Mouse (Mus musculus): ENCODE data around the gene Wdr83os. TPM values are rescaled to one million over a fixed set of nuclear protein-coding genes. Genes with fewer than 3 reads are reported as not detected.
"Not testable (repeated sequence)": the region's sequence is repeated elsewhere in the genome, so short reads cannot be mapped to it uniquely, and the experiment has no call there.

Gene Wdr83os
- polyA plus RNA-seq, 1 experiment = 110 TPM

DNA sequence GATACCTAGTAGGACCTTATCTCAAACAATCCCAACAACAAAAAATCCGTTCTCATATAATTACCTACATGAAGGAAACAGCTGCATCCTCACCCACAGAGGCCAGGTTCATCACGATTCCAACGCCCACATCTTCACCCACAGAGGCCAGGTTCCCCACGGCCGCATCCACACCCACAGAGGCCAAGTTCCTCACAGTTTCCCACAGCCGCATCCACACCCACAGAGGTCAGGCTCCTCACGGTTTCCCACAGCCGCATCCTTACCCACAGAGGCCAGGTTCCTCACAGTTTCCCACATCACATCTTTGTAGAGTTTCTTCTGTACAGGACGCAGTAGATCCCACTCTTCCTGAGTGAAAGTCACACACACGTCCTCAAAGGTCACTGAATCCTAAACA is 32.7 kb downstream of the Wdr83os start:
- DNase-seq (ENCODE audit: extremely low spot score in 1 of 2, low spot score in 1 of 2) = no peak

DNA sequence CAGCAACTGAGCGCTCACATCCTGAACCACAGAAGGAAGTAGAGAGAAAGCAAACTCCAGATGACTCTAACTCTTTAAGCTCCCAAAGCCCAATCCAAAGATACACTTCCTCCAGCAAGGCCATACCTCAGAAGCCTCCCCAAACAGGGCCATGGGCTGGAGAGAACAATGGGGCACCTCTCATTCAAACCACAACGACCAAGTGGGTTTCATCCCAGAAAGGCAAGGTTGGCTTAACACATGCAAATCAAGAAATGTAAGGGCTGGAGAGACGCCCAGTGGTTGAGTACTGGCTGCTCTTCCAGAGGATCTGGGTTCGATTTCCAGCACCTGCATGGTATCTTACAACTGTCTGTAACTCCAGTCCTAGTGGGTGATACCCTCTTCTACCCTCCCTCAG is 35.0 kb downstream of the Wdr83os start:
- no peak for DNase-seq (ENCODE audit: extremely low spot score in 1 of 2, low spot score in 1 of 2)

DNA sequence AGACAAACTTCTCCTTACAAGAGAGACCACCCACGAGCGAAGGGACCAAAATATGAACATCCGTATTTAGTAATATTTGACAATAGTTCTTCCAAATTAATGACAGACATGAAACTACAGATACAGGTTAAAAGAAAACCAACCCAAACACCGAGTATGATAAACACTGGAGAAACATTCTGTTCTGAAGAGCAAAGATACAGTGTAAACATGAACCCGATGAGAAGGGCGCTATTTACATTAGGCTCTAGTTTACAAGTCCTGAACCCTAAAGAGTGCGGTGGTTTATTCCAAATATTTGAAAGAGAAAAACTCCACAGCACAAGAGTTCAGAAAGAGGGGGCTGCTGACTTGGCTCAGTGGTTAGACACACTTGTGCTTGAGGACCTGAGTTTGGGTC is 36.4 kb downstream of the Wdr83os start:
- no peak for DNase-seq (ENCODE audit: extremely low spot score in 1 of 2, low spot score in 1 of 2)

DNA sequence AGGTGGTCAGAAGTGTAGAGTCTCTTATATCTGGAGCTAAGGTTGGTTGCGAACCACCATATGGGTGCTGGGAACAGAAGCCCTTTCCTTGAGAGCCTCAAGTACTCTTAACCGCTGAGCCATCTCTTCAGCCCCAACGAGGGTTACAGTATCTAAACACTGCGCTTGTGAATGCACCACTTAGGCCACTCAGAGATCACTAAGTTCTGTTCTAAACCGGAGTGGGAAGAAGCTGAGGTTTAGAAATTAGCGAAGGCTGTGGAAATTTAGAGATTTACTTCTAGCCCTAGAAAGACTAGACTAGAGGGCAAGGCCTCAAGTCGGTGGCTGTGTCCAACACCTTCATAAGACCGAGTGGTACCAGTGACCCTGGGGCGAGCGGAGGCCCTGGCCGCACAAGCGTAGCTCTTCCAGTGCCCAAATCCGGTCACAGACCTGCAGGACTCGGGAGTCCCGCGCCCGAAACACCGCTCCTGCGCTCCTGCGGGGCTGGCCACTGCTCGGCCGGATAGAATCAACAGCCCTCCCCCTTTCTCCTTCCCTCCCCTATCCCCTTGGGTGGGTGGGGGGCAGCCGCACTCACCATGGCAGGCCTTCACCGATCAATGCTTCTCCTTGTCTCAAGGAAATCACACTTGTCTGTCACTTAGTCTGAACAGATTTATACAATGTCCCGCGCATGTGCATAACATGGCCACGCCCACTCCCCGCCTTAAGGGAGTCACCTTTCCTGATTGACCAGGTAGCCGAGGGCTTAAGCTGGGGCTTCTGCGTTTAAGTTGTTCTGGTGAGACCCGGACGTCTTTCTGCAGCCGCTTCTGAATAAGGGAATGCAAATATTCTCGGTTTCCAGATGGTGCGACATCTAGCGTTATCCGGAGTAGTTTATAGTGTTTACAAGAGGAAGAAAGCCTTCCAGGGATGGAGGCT is 38.8 kb downstream of the Wdr83os start:
- peak; percentile 81 to 90 for DNase-seq (ENCODE audit: extremely low spot score in 1 of 2, low spot score in 1 of 2)

DNA sequence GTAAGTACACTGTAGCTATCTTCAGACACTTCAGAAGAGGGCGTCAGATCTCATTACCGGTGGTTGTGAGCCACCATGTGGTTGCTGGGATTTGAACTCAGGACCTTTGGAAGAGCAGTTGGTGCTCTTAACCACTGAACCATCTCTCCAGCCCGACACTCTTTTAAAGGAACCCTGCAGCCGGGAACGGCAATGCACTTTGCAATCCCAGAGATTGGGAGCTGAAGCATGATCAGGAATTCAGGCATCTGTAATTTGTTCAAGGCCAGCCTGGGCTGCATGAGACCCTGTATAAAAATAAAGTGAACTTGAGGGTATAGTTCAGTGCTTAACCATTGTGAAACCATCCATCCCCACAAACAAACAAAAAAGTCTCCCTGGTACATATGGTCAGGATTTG is 39.7 kb downstream of the Wdr83os start:
- not testable (repeated sequence) for DNase-seq (ENCODE audit: extremely low spot score in 1 of 2, low spot score in 1 of 2)

DNA sequence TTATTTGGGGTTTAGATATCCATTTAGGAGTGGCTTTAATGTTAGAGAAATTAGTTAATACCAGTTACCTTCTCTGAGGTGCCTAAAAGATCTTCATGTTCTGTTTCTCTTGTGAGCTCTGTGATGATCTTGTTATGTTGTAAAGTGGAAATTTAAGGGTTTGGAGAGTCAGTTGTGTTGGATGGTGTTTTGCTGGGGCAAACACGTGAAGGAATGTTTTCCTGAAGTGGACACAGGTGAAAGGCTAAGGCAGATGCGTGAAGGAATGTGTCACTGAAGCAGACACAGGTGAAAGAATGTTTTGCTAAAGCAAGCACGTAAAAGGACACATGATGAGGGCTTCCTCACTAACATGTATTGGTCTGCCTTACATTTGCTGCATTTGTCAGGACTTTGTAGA is 42.5 kb downstream of the Wdr83os start, which contains the start of gene Zfp791:
TSS of gene Zfp791 (minus strand) at position 101 of the 400 bp plus-strand sequence.
- no peak for DNase-seq (ENCODE audit: extremely low spot score in 1 of 2, low spot score in 1 of 2)

DNA sequence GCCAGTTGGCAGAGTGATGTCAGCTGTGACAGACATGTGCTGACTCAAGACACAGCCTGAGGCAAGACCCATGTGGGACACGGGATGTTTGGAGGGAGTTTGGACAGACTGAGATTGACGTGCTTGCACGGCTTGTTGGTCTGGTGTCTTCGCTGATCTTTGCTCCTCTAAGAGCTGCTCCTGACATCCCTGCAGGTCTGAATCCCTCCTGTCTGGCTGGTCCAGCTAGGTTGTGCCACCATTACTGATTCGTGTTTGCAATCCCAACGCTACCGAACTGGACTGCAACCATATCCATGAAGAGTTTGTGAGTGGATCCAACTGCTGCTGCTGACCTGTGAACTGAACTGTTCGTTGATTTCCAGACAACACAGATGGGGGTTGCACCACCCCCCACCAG is 43.2 kb downstream of the Wdr83os start:
- no peak for DNase-seq (ENCODE audit: extremely low spot score in 1 of 2, low spot score in 1 of 2)

Other genes starting within 250 kb of the Wdr83os start
- gene Gadd45gip1, start 249.2 kb upstream of the Wdr83os start, polyA plus RNA-seq (2012; rRNA removed) = 28.0 and 30.9 TPM in 2 replicates
- gene Rad23a, start 240.1 kb upstream of the Wdr83os start, polyA plus RNA-seq (2012; rRNA removed) = 75.2 and 80.5 TPM in 2 replicates
- gene Calr, start 233.8 kb upstream of the Wdr83os start, polyA plus RNA-seq (2012; rRNA removed) = 561 and 590 TPM in 2 replicates
- 59.6 and 59.7 TPM in 2 replicates for gene Farsa, start 223.8 kb upstream of the Wdr83os start, polyA plus RNA-seq (2012; rRNA removed)
- gene Syce2, start 208.6 kb upstream of the Wdr83os start, polyA plus RNA-seq (2012; rRNA removed) = 4.2 and 5.2 TPM in 2 replicates
- 55.1 and 71.5 TPM in 2 replicates for gene Gcdh, start 186.8 kb upstream of the Wdr83os start, polyA plus RNA-seq (2012; rRNA removed)
- gene Klf1, start 178.8 kb upstream of the Wdr83os start, polyA plus RNA-seq (2012; rRNA removed) = 0.17 and 0.38 TPM in 2 replicates
- 5.7 and 6.5 TPM in 2 replicates for gene Dnase2a, start 172.2 kb upstream of the Wdr83os start, polyA plus RNA-seq (2012; rRNA removed)
- 69.0 and 76.3 TPM in 2 replicates for gene Mast1, start 143.4 kb upstream of the Wdr83os start, polyA plus RNA-seq (2012; rRNA removed)
- gene Rtbdn, start 133.7 kb upstream of the Wdr83os start, polyA plus RNA-seq (2012; rRNA removed) = 7.6 and 7.9 TPM in 2 replicates
- not detected in 2 replicates for gene Gm49661, start 111.3 kb upstream of the Wdr83os start, polyA plus RNA-seq (2012; rRNA removed)
- gene Prdx2, start 111.2 kb upstream of the Wdr83os start, polyA plus RNA-seq (2012; rRNA removed) = 318 and 332 TPM in 2 replicates
- gene Rnaseh2a, start 111.0 kb upstream of the Wdr83os start, polyA plus RNA-seq (2012; rRNA removed) = 37.5 and 39.7 TPM in 2 replicates
- gene Junb, start 102.0 kb upstream of the Wdr83os start, polyA plus RNA-seq (2012; rRNA removed) = 52.0 and 106 TPM in 2 replicates
- gene Hook2, start 90.1 kb upstream of the Wdr83os start, polyA plus RNA-seq (2012; rRNA removed) = 20.7 and 26.0 TPM in 2 replicates
- 0.10 TPM in 1 of 2 replicates, not detected in the other for gene Best2, start 66.2 kb upstream of the Wdr83os start, polyA plus RNA-seq (2012; rRNA removed)
- gene Asna1, start 55.5 kb upstream of the Wdr83os start, polyA plus RNA-seq (2012; rRNA removed) = 238 and 271 TPM in 2 replicates
- 150 and 167 TPM in 2 replicates for gene Trir, start 53.9 kb upstream of the Wdr83os start, polyA plus RNA-seq (2012; rRNA removed)
- 96.1 and 109 TPM in 2 replicates for gene Tnpo2, start 43.8 kb upstream of the Wdr83os start, polyA plus RNA-seq (2012; rRNA removed)
- gene Fbxw9, start 20.7 kb upstream of the Wdr83os start, polyA plus RNA-seq (2012; rRNA removed) = 42.4 and 46.3 TPM in 2 replicates
- 0.74 TPM in 1 of 2 replicates, not detected in the other for gene Gm5741, start 12.8 kb upstream of the Wdr83os start, polyA plus RNA-seq (2012; rRNA removed)
- 66.6 and 68.7 TPM in 2 replicates for gene Dhps, start 9.0 kb upstream of the Wdr83os start, polyA plus RNA-seq (2012; rRNA removed)
- gene Wdr83, start 566 bp downstream of the Wdr83os start, polyA plus RNA-seq (2012; rRNA removed) = 57.8 and 58.2 TPM in 2 replicates
- 40.2 and 46.9 TPM in 2 replicates for gene Man2b1, start 2.5 kb downstream of the Wdr83os start, polyA plus RNA-seq (2012; rRNA removed)
- gene Zfp791, start 42.4 kb downstream of the Wdr83os start, polyA plus RNA-seq (2012; rRNA removed) = 3.2 and 4.0 TPM in 2 replicates
- not detected in 2 replicates for gene Cks1brt, start 71.2 kb downstream of the Wdr83os start, polyA plus RNA-seq (2012; rRNA removed)
- gene Olfr371, start 145.2 kb downstream of the Wdr83os start, polyA plus RNA-seq (2012; rRNA removed) = not detected in 2 replicates
- gene Orc6, start 218.9 kb downstream of the Wdr83os start, polyA plus RNA-seq (2012; rRNA removed) = 38.0 and 43.2 TPM in 2 replicates
- gene Vps35, start 219.1 kb downstream of the Wdr83os start, polyA plus RNA-seq (2012; rRNA removed) = 75.1 and 87.8 TPM in 2 replicates

All from frontal cortex, adult 2 months (tissue).